Mouse (Mus musculus) brown adipose tissue, adult 24 weeks (tissue): ENCODE results near the gene Pitpnm3. TPM values are rescaled to one million over a fixed set of nuclear protein-coding genes. Genes with fewer than 3 reads are reported as not detected.
"Not testable (repeated sequence)": the region's sequence is repeated elsewhere in the genome, so short reads cannot be mapped to it uniquely, and the experiment has no call there.

Experiments used
- H3K27ac ChIP-seq: fragments of 200-500 bp; replicated peaks from 2 replicates; pipeline ENCODE4 v1.5.1; 2012; ENCODE audit warnings: low read depth, mild to moderate bottlenecking, low read length
- H3K4me1 ChIP-seq: fragments of 200-500 bp; 2 replicates; pipeline ENCODE4 v1.6.1; 2012; ENCODE audit warnings: low read length, mixed read lengths; ENCODE audit not compliant: control insufficient read depth, insufficient read depth, insufficient read length
- H3K4me3 ChIP-seq: fragments of 200-500 bp; 2 replicates; pipeline ENCODE4 v1.5.1; 2012; ENCODE audit warnings: low read depth, mild to moderate bottlenecking, low read length, moderate library complexity; ENCODE audit not compliant: insufficient read depth
- polyA plus RNA-seq: library from polyadenylated mRNA; stranded (reverse); fragments of >200 nt; gene quantifications from 2 replicates; pipeline ENCODE4 v1.2.4, GENCODE M21; 2012; ENCODE audit not compliant: missing spikeins, insufficient read depth, insufficient read length

Gene Pitpnm3
- 0.20 and 0.46 TPM in 2 replicates for polyA plus RNA-seq

GRCm38 (mm10) chr11:72135383-72136158 is at the start of gene Pitpnm3:
Gene Pitpnm3, minus strand, starts transcription at chr11:72135778.
- peak within 1 kb of the TSS; percentile 67 for H3K4me3 ChIP-seq
- H3K4me1 ChIP-seq = peaks cover 13% of the 10 kb centered on the region
- H3K27ac ChIP-seq = 0 out of 2 replicates have a peak within 1 kb of the TSS, but pooled peaks have one; percentile 21

- Histone ChIP-seq H3K4me3 (no peak overlapping the region), H3K4me1 (no peaks in the 10 kb centered on the region), H3K27ac (no peak overlapping the region)
These were observed 48.7 kb upstream of the Pitpnm3 start for GRCm38 (mm10) chr11:72184252-72184651.

GRCm38 (mm10) chr11:72181136-72181535 is 45.6 kb upstream of the Pitpnm3 start:
- Histone ChIP-seq H3K4me3 (no peak overlapping the region), H3K27ac (no peak overlapping the region), H3K4me1 (no peaks in the 10 kb centered on the region)

DNA sequence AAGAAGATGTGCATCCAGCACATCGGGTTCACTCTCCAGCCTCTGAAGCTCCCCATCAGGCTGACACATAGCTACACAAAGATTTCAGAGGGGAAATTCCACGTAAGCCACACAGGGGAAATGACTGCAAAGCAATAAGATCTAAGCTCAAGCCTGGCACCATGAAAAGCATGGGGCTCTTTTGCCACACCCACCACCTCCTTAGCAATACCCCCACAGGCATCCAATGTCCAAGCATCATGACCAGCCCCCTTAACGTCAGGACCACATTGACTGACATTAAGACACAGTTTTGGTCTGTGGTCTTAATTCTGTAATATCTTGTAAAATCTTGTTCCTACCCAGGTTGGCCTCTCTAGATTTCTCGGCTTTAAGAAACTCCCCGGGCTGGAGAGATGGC is 45.0 kb upstream of the Pitpnm3 start:
- no peak overlapping the region for H3K27ac ChIP-seq
- H3K4me1 ChIP-seq = no peaks in the 10 kb centered on the region
- no peak overlapping the region for H3K4me3 ChIP-seq

DNA sequence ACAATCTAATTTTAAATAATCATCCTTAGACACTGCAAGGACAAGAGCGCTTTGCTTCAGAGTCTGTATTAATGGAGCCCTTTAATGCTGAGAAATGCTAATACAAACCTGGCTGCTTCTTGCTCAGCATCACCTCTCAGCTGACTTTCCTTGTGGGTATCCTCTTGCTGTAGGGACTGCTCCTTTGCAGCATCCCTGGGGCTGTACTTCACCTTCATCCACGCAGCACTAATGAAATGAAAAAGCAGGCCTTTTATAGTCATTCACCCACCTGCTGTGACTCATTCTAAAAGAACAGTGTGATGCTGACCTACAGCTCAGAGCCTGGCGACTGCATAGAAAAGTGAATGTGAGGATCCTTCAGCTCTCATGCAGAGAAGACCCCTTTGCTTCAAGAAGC is 41.0 kb upstream of the Pitpnm3 start:
- no peak overlapping the region for H3K4me3 ChIP-seq
- no peaks in the 10 kb centered on the region for H3K4me1 ChIP-seq
- no peak overlapping the region for H3K27ac ChIP-seq

- H3K4me3 ChIP-seq = no peak overlapping the region
- no peaks in the 10 kb centered on the region for H3K4me1 ChIP-seq
- no peak overlapping the region for H3K27ac ChIP-seq
These were observed 40.4 kb upstream of the Pitpnm3 start for GRCm38 (mm10) chr11:72175966-72176365.

DNA sequence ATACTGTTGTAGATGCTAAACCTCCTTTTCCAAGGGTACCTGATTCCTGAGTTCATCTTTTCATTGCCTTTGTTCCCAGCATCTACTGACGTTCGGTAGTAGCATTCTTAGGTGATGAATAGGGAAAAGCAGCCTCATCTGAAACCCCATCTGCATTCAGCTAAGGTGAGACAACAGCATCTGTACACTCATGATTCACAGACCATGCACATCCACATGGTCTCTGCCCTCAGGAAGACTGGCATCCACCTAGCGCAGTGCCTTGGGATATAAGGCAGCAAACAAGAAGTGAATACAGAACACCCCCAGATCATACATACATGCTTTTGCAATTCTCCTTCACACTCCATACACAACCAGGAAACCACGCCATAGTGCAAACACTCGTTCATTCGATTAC is 39.1 kb upstream of the Pitpnm3 start:
- Histone ChIP-seq H3K4me3 (no peak overlapping the region), H3K4me1 (no peaks in the 10 kb centered on the region), H3K27ac (no peak overlapping the region)

DNA sequence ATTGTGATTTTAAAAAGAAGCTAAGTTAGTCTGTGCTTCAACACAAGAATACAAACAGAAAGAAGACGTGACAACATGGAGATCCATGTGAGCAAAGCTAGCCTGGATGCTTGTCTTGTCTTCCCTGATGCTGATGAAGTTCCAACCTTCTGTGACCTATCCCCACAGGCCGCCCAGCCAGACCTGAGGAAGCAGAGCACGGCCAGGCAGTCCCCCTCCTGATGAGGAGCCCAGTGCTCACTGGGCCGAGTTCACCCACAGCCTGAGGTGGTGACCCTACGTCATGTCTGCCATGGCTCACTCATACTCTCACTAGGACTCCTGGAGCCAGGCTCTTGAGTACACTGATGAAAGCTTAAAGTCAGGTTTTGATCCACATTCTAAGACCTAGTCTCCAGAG is 37.9 kb upstream of the Pitpnm3 start:
- Histone ChIP-seq H3K27ac (no peak overlapping the region), H3K4me3 (no peak overlapping the region), H3K4me1 (no peaks in the 10 kb centered on the region)

DNA sequence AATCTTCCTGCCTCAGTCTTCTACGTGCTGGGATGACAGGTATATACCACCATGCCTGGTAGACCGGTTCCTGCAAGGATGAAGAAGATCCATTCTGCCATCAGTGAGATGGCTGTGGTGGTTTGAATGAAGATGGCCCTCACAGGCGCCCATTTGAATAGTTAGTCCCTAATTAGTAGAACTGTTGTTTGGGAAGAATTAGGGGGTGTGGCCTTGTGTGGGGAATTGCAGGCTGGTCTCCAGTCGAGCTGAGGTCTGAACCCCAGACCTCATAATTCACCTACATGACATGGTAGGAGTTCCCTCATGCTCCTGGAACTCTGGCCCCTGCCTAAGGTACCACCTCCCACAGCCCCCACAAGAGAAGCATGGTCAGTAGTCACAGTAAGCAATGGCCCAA is 36.3 kb upstream of the Pitpnm3 start:
- not testable (repeated sequence) for H3K27ac ChIP-seq, H3K4me1 ChIP-seq, H3K4me3 ChIP-seq

DNA sequence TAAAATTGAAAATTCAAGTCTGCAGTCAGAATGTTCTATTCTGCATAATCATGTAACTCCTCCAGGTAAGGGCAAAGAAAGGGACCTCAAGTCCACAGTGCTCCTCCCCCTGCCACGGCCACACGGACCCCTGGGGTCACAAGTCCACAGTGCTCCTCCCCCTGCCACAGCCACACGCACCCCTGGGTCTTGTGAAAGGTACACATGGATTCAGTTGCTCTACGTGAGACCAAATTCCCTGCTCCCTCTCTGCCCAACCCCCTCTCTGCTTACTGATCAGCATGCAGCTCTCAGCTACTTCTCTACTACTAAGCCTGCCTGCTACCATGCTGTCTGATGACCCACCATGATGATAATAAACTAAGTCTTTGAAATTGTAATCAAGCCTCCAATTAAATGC is 34.3 kb upstream of the Pitpnm3 start:
- Histone ChIP-seq H3K27ac (no peak overlapping the region), H3K4me1 (no peaks in the 10 kb centered on the region), H3K4me3 (no peak overlapping the region)

GRCm38 (mm10) chr11:72163198-72163597 is 27.6 kb upstream of the Pitpnm3 start:
- Histone ChIP-seq H3K4me1 (no peaks in the 10 kb centered on the region), H3K4me3 (no peak overlapping the region)

DNA sequence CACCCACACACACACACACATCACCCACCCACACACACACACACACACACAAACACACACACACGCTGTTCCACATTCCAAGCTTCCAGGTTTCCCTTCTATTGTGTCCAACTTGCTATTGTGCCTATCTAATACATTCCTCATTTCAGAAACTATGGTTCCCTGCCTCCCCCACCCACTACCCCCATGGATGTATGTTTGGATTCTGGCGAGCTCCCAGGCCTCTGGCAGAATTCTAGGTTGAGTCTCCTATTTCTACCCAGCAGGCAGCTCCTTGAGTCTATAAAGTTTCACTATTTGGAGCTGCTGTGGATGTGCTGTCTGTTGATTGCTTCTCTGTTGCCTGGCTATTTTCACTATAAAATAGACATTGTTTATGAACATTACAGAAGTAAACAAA is 21.0 kb upstream of the Pitpnm3 start:
- no peaks in the 10 kb centered on the region for H3K4me1 ChIP-seq
- no peak overlapping the region for H3K4me3 ChIP-seq
- no peak overlapping the region for H3K27ac ChIP-seq

More at GRCm38 (mm10) chr11:72163198-72163597, 27.6 kb upstream of the Pitpnm3 start:
- H3K27ac ChIP-seq = no peak overlapping the region

GRCm38 (mm10) chr11:72155981-72156428 is 20.4 kb upstream of the Pitpnm3 start:
- H3K4me1 ChIP-seq = no peaks in the 10 kb centered on the region
- no peak overlapping the region for H3K4me3 ChIP-seq
- no peak overlapping the region for H3K27ac ChIP-seq

DNA sequence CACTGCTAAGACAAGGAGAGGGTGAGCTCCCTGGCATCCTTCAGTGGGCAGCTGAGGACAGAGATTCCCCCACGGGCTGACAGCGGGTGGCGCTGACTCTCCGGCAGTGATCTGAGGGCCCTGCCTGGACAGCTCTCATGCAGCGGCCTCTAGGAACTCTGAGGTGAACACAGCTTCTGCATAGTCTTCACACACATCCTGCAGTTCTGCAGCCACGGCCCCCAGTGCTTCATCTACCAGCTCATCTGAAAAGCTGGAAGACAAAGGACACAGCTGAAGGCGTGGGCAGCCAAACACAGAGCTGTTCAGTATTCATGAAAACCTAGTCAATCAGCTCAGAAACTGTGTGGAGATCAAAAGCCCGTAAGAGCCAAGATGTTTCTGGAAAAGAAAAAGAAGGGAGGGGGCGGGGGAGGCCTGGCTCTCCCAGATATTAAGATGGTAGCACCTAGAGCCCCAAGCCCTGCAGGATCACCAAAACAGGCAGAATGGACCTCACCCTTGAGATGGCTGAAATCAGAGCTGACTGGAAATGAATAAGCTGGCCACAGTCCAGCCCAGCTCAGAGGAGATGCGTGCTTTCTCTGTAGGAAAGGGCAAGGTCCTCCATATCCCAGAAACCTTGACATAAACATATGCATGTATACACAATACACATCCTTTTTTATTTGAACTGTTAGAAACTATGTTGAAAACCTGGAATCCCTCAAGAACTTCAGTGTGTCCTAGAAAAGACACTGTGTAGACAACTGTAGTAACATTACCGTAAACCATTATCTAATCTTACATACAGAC is 19.8 kb upstream of the Pitpnm3 start:
- Histone ChIP-seq H3K4me3 (no peak overlapping the region), H3K4me1 (no peaks in the 10 kb centered on the region)

DNA sequence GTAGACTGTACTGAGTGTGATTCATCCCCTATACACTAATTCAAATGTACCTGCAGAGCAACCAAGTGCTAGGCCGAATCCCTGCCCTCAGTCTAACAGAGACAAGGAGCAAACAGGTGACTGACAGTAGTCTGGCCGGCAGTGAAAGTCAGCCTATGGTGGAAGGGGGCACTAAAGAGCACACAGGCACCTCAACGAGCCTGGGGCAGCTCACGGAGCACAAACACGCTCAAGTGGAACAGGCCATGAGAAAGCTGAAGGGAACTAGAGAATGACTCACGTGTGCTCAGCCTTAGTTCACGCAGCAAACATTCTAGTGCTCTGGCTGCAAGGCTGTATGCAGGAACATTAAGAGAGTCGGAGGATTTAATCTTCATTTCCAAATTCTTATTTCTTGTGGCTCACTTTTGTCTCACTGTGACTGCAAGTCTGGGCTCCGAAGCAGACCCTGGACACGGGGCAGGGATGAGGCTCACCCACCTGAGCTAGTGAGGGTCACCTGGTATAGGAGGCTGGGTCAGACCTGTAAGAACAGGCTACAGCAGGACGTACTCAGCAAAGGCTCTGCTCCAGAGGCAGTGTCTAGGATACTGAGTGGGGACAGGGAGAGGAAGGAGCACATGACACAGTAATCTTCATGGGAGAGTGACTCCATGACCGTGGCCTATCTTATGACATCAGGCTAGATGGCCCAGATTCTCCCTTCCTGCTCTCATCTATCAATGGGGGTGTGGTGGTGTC is 17.7 kb upstream of the Pitpnm3 start:
- H3K27ac ChIP-seq = no peak overlapping the region

More for the DNA sequence above, 19.8 kb upstream of the Pitpnm3 start:
- no peak overlapping the region for H3K27ac ChIP-seq

More for the DNA sequence above, 17.7 kb upstream of the Pitpnm3 start:
- no peak overlapping the region for H3K4me3 ChIP-seq
- H3K4me1 ChIP-seq = no peaks in the 10 kb centered on the region
